Mouse (Mus musculus): Measurements from ENCODE around the gene Cers2. TPM values are rescaled to one million over a fixed set of nuclear protein-coding genes. Genes with fewer than 3 reads are reported as not detected.
"Not testable (repeated sequence)": the region's sequence is repeated elsewhere in the genome, so short reads cannot be mapped to it uniquely, and the experiment has no call there.

Gene Cers2
- polyA plus RNA-seq, 1 experiment = 116 TPM

DNA sequence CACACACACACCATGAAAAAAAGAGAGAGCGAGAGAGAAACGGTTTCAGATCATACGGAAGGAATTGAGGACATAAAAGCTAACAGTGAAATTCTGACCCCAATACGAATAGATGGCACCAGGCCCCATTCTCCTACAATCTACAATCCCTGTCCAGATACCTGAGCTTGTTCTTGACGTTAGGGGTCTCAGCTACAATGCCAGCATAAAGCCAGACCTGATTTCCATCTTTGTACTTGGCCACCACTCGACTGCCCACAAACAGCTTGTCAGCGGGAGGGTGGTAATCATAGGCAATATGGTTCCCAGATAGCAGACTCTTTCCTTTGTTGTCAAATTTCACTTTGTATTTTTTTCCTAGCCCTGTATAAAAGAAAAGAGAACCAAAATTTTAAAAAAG, 31.9 kb downstream of the Cers2 start:
- Histone ChIP-seq H3K4me2 (ENCODE audit: low read depth) (no peak overlapping the region), H3K36me3 (ENCODE audit: control insufficient read depth, insufficient read depth) (peaks cover 69% of the 10 kb centered on the region), H3K27me3 (ENCODE audit: control insufficient read depth, insufficient read depth, insufficient read length) (no peaks in the 10 kb centered on the region), H3K4me3 (no peak overlapping the region), H3K79me2 (ENCODE audit: control insufficient read depth, insufficient read depth) (no peaks in the 10 kb centered on the region), H3ac (ENCODE audit: control insufficient read depth, insufficient read length) (no peak overlapping the region)
- TF ChIP-seq CEBPB (IDR thresholded peaks at IDR 0.05; ENCODE audit: insufficient read depth, poor library complexity, severe bottlenecking) = no peak
- no peak for TF ChIP-seq MYOD1 (IDR thresholded peaks at IDR 0.05; ENCODE audit: control insufficient read depth in 1 of 3, insufficient read length in 2 of 3, low read depth in 2 of 3)
- TF ChIP-seq POLR2AphosphoS2 (IDR thresholded peaks at IDR 0.05; ENCODE audit: insufficient read length, low read depth) = no peak
- no peak for TF ChIP-seq E2F4 (IDR thresholded peaks at IDR 0.05; ENCODE audit: insufficient read depth)
- no peak for TF ChIP-seq USF1 (IDR thresholded peaks at IDR 0.05; ENCODE audit: low read depth)
- no peak for TF ChIP-seq REST (IDR thresholded peaks at IDR 0.05; ENCODE audit: insufficient read depth, insufficient read length)
- no peak for TF ChIP-seq POLR2A (IDR thresholded peaks at IDR 0.05; ENCODE audit: insufficient read length, low read depth)
- no peak for TF ChIP-seq MAX (IDR thresholded peaks at IDR 0.05; ENCODE audit: low read depth)
- TF ChIP-seq SRF (IDR thresholded peaks at IDR 0.05; ENCODE audit: control insufficient read depth, insufficient read length, low read depth) = no peak
- TF ChIP-seq MYOG (IDR thresholded peaks at IDR 0.05; ENCODE audit: control insufficient read depth in 1 of 3, insufficient read depth in 1 of 3, insufficient read length in 2 of 3, low read depth in 2 of 3) = no peak

DNA sequence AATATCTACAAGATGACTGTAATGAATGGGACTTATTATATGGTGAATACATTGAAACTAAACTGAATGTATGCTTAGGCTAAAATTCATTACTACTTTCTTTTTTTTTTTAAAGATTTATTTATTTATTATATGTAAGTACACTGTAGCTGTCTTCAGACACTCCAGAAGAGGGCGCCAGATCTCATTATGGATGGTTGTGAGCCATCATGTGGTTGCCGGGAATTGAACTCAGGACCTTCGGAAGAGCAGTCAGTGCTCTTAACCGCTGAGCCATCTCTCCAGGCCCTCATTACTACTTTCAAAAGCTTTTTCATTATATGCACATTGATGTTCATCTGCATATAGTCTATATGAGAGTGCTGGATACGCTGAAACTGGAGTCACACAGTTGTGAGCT, 33.8 kb downstream of the Cers2 start:
- H3K27me3 ChIP-seq (ENCODE audit: control insufficient read depth, insufficient read depth, insufficient read length); H3ac ChIP-seq (ENCODE audit: control insufficient read depth, insufficient read length); H3K79me2 ChIP-seq (ENCODE audit: control insufficient read depth, insufficient read depth); H3K4me3 ChIP-seq; H3K4me2 ChIP-seq (ENCODE audit: low read depth): not testable (repeated sequence)
- peaks cover 66% of the 10 kb centered on the region for H3K36me3 ChIP-seq (ENCODE audit: control insufficient read depth, insufficient read depth)

GRCm38 (mm10) chr3:95349491-95349890, 34.9 kb downstream of the Cers2 start:
- no peak overlapping the region for H3K4me3 ChIP-seq
- H3K79me2 ChIP-seq (ENCODE audit: control insufficient read depth, insufficient read depth) = peaks cover 5% of the 10 kb centered on the region
- TF ChIP-seq REST (IDR thresholded peaks at IDR 0.05; ENCODE audit: insufficient read depth, insufficient read length) (no peak), TCF12 (IDR thresholded peaks at IDR 0.05; ENCODE audit: insufficient read depth, poor library complexity, severe bottlenecking) (no peak), USF1 (IDR thresholded peaks at IDR 0.05; ENCODE audit: low read depth) (no peak), CEBPB (IDR thresholded peaks at IDR 0.05; ENCODE audit: insufficient read depth, poor library complexity, severe bottlenecking) (no peak), E2F4 (IDR thresholded peaks at IDR 0.05; ENCODE audit: insufficient read depth) (no peak), MAX (IDR thresholded peaks at IDR 0.05; ENCODE audit: low read depth) (no peak), SRF (IDR thresholded peaks at IDR 0.05; ENCODE audit: control insufficient read depth, insufficient read length, low read depth) (no peak), TCF3 (IDR thresholded peaks at IDR 0.05; ENCODE audit: insufficient read length, low read depth) (no peak), MYOD1 (IDR thresholded peaks at IDR 0.05; ENCODE audit: control insufficient read depth in 1 of 3, insufficient read length in 2 of 3, low read depth in 2 of 3) (no peak), MYOG (IDR thresholded peaks at IDR 0.05; ENCODE audit: control insufficient read depth in 1 of 3, insufficient read depth in 1 of 3, insufficient read length in 2 of 3, low read depth in 2 of 3) (no peak), POLR2A (IDR thresholded peaks at IDR 0.05; ENCODE audit: insufficient read length, low read depth) (no peak), POLR2AphosphoS2 (IDR thresholded peaks at IDR 0.05; ENCODE audit: insufficient read length, low read depth) (no peak)
- H3K36me3 ChIP-seq (ENCODE audit: control insufficient read depth, insufficient read depth) = peaks cover 62% of the 10 kb centered on the region
- H3K27me3 ChIP-seq (ENCODE audit: control insufficient read depth, insufficient read depth, insufficient read length) = no peaks in the 10 kb centered on the region
- H3K4me2 ChIP-seq (ENCODE audit: low read depth) = no peak overlapping the region
- H3ac ChIP-seq (ENCODE audit: control insufficient read depth, insufficient read length) = no peak overlapping the region

DNA sequence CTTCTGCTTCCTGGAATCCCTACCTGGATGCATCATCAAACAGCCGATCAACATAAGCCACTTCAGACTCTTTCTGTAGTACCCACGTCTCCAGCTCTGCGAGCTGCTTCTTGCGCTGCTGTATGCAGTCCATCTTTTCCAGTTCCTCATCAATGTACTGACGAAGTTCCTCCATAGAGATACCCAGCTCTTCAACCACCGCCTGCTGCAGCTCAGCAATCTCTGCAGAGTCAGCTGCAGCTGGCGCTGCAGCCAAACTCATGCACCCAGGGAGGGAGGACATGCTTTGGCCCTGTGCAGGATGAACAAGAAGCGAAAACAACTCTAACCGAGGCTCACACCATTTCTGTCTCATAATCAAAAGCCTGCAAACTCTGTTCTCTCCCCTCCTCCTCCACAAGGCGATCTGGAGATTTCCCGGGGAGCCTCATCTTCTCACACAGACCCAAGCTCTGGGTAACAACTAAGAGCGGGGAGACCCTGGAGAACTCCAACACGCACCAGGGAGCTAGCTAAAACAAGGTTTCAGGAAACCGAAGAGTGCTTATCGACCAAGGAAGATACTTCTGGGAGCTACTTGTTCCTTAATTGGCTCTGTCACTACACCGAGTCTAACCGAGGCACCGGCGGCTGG, 41.4 kb downstream of the Cers2 start:
- Histone ChIP-seq H3K79me2 (ENCODE audit: control insufficient read depth, insufficient read depth) (peaks cover 14% of the 10 kb centered on the region), H3K4me3 (peak overlapping the region; percentile 33), H3K36me3 (ENCODE audit: control insufficient read depth, insufficient read depth) (peaks cover 10% of the 10 kb centered on the region), H3K4me2 (ENCODE audit: low read depth) (peak overlapping the region; percentile 30)
- not testable (repeated sequence) for H3K27me3 ChIP-seq (ENCODE audit: control insufficient read depth, insufficient read depth, insufficient read length); H3ac ChIP-seq (ENCODE audit: control insufficient read depth, insufficient read length)

GRCm38 (mm10) chr3:95356701-95357449, 42.3 kb downstream of the Cers2 start, which contains the start of gene Setdb1:
Gene Setdb1, minus strand, starts transcription at chr3:95357202.
- peak; percentile 37 for TF ChIP-seq MAX (IDR thresholded peaks at IDR 0.05; ENCODE audit: low read depth)
- Histone ChIP-seq H3ac (ENCODE audit: control insufficient read depth, insufficient read length) (peak within 1 kb of the TSS; percentile 60), H3K79me2 (ENCODE audit: control insufficient read depth, insufficient read depth) (peaks cover 14% of the 10 kb centered on the region), H3K4me2 (ENCODE audit: low read depth) (peak within 1 kb of the TSS; percentile 62), H3K36me3 (ENCODE audit: control insufficient read depth, insufficient read depth) (peaks cover 10% of the 10 kb centered on the region), H3K4me3 (peak within 1 kb of the TSS; percentile 33)
- H3K27me3 ChIP-seq (ENCODE audit: control insufficient read depth, insufficient read depth, insufficient read length) = not testable (repeated sequence)

Data from myocyte (in vitro differentiated cells).